Mouse (Mus musculus): ENCODE data around the gene Prtn3. TPM values are rescaled to one million over a fixed set of nuclear protein-coding genes. Genes with fewer than 3 reads are reported as not detected.

The Prtn3 gene
- polyA plus RNA-seq, 1 experiment from 2014 or later, result 13.3 TPM

- peak overlapping the region; percentile 83 for H3K9ac ChIP-seq (ENCODE audit: low read length)
- H3K4me1 ChIP-seq (replicated peaks; ENCODE audit: control insufficient read depth, insufficient read depth, low read length), result peaks cover 39% of the 10 kb centered on the region
- H3K27me3 ChIP-seq (ENCODE audit: control insufficient read depth, insufficient read depth, low read length), result no peaks in the 10 kb centered on the region
- no peaks in the 10 kb centered on the region for H3K9me3 ChIP-seq (ENCODE audit: control insufficient read depth, low read length)
- peak overlapping the region; percentile 100 for H3K27ac ChIP-seq (ENCODE audit: low read depth, low read length)
- WGBS, result 1% methylated on average over 15 of the region's 15 CpGs
- DNase-seq (ENCODE audit: low spot score) (peak; percentile 92), ATAC-seq (replicated peaks; ENCODE audit: low FRiP score) (peak; percentile 34)
- H3K4me3 ChIP-seq (ENCODE audit: low read depth, low read length), result peak overlapping the region; percentile 98
- no peaks in the 10 kb centered on the region; the same call in 1 of the 2 replicates for H3K36me3 ChIP-seq (ENCODE audit: control insufficient read depth, insufficient read depth, low read length)
- H3K4me2 ChIP-seq (ENCODE audit: low read depth, low read length, severe bottlenecking), result peak overlapping the region; percentile 87
Observed at GRCm38 (mm10) chr10:79853392-79853791, 20.9 kb upstream of the Prtn3 start.

- ATAC-seq (replicated peaks; ENCODE audit: low FRiP score) (peak; percentile 92), DNase-seq (ENCODE audit: low spot score) (peak; percentile 100)
- peak within 1 kb of the TSS; percentile 98 for H3K9ac ChIP-seq (ENCODE audit: low read length)
- peak within 1 kb of the TSS; percentile 88 for H3K4me2 ChIP-seq (ENCODE audit: low read depth, low read length, severe bottlenecking)
- H3K27ac ChIP-seq (ENCODE audit: low read depth, low read length), result peak within 1 kb of the TSS; percentile 100
- peak within 1 kb of the TSS; percentile 98 for H3K4me3 ChIP-seq (ENCODE audit: low read depth, low read length)
- WGBS, result under 1% methylated on average over 75 of the region's 75 CpGs
- peaks cover 39% of the 10 kb centered on the region for H3K4me1 ChIP-seq (replicated peaks; ENCODE audit: control insufficient read depth, insufficient read depth, low read length)
- H3K9me3 ChIP-seq (ENCODE audit: control insufficient read depth, low read length), result no peaks in the 10 kb centered on the region
- H3K36me3 ChIP-seq (ENCODE audit: control insufficient read depth, insufficient read depth, low read length), result peaks cover under 1% of the 10 kb centered on the region; the same call in 1 of the 2 replicates
- H3K27me3 ChIP-seq (ENCODE audit: control insufficient read depth, insufficient read depth, low read length), result no peaks in the 10 kb centered on the region
Observed at GRCm38 (mm10) chr10:79853860-79854795, 20.1 kb upstream of the Prtn3 start, which contains the start of gene Ptbp1. Gene Ptbp1, plus strand, starts transcription at chr10:79854427.

GRCm38 (mm10) chr10:79854801-79855541 is 19.3 kb upstream of the Prtn3 start:
- peak overlapping the region; percentile 98 for H3K9ac ChIP-seq (ENCODE audit: low read length)
- peaks cover 39% of the 10 kb centered on the region for H3K4me1 ChIP-seq (replicated peaks; ENCODE audit: control insufficient read depth, insufficient read depth, low read length)
- no peaks in the 10 kb centered on the region for H3K9me3 ChIP-seq (ENCODE audit: control insufficient read depth, low read length)
- H3K27ac ChIP-seq (ENCODE audit: low read depth, low read length), result peak overlapping the region; percentile 100
- WGBS, result under 1% methylated on average over 82 of the region's 83 CpGs
- H3K4me2 ChIP-seq (ENCODE audit: low read depth, low read length, severe bottlenecking), result peak overlapping the region; percentile 88
- H3K27me3 ChIP-seq (ENCODE audit: control insufficient read depth, insufficient read depth, low read length), result no peaks in the 10 kb centered on the region
- peak overlapping the region; percentile 98 for H3K4me3 ChIP-seq (ENCODE audit: low read depth, low read length)
- H3K36me3 ChIP-seq (ENCODE audit: control insufficient read depth, insufficient read depth, low read length), result peaks cover 8% of the 10 kb centered on the region; the same call in 1 of the 2 replicates
- peak; percentile 53 for ATAC-seq (replicated peaks; ENCODE audit: low FRiP score)
- DNase-seq (ENCODE audit: low spot score), result peak; percentile 91

DNA sequence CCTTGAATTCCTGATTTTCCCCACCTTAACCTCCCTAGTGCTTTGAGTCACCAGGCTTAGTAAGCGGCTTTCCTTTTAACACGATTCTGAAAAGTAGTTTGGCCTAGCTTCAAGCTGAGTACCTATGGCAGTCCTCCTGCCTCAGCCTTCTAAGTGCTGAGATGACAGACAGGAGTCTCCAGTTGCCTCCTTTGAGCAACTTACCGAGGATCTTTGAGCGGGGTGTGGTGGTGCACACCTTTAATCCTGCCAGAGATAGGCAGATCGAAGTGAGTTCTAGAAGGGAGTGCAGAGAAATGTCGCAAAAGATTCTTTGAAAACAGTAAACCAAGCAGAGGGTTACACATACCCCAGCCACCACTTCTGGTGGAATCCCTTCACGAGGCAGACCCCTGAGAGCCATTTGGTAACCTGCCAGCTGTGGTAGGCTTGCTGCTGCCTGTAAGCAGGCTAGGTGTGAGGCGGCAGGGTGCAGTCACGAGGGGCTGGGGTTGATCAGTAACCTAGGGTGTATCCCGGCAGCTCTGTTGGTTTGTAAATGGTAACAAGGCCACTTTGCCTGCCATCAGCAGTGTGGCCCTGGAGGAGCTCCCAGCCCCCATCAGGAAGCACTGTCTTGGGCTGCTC is 18.6 kb upstream of the Prtn3 start:
- DNase-seq (ENCODE audit: low spot score), result no peak
- WGBS, result 9% methylated on average over 10 of the region's 10 CpGs
- H3K27me3 ChIP-seq (ENCODE audit: control insufficient read depth, insufficient read depth, low read length), result no peaks in the 10 kb centered on the region
- peak overlapping the region; percentile 98 for H3K9ac ChIP-seq (ENCODE audit: low read length)
- H3K4me3 ChIP-seq (ENCODE audit: low read depth, low read length), result peak overlapping the region; percentile 98
- no peak for ATAC-seq (replicated peaks; ENCODE audit: low FRiP score)
- H3K4me1 ChIP-seq (replicated peaks; ENCODE audit: control insufficient read depth, insufficient read depth, low read length), result peaks cover 39% of the 10 kb centered on the region
- H3K27ac ChIP-seq (ENCODE audit: low read depth, low read length), result no peak overlapping the region
- H3K9me3 ChIP-seq (ENCODE audit: control insufficient read depth, low read length), result no peaks in the 10 kb centered on the region
- peaks cover 15% of the 10 kb centered on the region for H3K36me3 ChIP-seq (ENCODE audit: control insufficient read depth, insufficient read depth, low read length)
- H3K4me2 ChIP-seq (ENCODE audit: low read depth, low read length, severe bottlenecking), result peak overlapping the region; percentile 88

DNA sequence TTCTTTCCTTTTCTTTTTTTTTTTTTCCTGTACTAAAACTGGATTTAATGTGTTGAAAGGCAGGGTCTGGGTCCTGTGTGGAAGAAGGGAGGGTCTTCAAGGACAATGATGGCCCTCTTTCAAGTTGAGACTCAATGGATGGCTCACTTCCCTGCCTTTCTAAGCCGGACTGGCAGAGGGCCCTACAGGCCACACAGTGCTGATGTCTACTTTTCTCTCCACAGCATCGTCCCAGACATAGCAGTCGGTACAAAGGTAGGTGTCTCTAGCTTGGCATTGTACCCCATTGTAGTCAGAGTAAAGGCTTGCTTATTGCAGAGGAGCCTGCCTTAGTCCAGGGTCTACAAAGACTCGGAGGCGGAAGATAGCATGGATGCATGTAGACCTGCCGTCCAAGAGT is 18.0 kb upstream of the Prtn3 start:
- peak overlapping the region; percentile 88 for H3K4me2 ChIP-seq (ENCODE audit: low read depth, low read length, severe bottlenecking)
- H3K36me3 ChIP-seq (ENCODE audit: control insufficient read depth, insufficient read depth, low read length), result peaks cover 20% of the 10 kb centered on the region
- ATAC-seq (replicated peaks; ENCODE audit: low FRiP score), result no peak
- peak overlapping the region; percentile 98 for H3K9ac ChIP-seq (ENCODE audit: low read length)
- peaks cover 39% of the 10 kb centered on the region for H3K4me1 ChIP-seq (replicated peaks; ENCODE audit: control insufficient read depth, insufficient read depth, low read length)
- no peaks in the 10 kb centered on the region for H3K9me3 ChIP-seq (ENCODE audit: control insufficient read depth, low read length)
- WGBS, result 51% methylated on average over 6 of the region's 6 CpGs
- H3K27ac ChIP-seq (ENCODE audit: low read depth, low read length), result no peak overlapping the region
- no peaks in the 10 kb centered on the region for H3K27me3 ChIP-seq (ENCODE audit: control insufficient read depth, insufficient read depth, low read length)
- peak overlapping the region; percentile 98 for H3K4me3 ChIP-seq (ENCODE audit: low read depth, low read length)
- DNase-seq (ENCODE audit: low spot score), result no peak

DNA sequence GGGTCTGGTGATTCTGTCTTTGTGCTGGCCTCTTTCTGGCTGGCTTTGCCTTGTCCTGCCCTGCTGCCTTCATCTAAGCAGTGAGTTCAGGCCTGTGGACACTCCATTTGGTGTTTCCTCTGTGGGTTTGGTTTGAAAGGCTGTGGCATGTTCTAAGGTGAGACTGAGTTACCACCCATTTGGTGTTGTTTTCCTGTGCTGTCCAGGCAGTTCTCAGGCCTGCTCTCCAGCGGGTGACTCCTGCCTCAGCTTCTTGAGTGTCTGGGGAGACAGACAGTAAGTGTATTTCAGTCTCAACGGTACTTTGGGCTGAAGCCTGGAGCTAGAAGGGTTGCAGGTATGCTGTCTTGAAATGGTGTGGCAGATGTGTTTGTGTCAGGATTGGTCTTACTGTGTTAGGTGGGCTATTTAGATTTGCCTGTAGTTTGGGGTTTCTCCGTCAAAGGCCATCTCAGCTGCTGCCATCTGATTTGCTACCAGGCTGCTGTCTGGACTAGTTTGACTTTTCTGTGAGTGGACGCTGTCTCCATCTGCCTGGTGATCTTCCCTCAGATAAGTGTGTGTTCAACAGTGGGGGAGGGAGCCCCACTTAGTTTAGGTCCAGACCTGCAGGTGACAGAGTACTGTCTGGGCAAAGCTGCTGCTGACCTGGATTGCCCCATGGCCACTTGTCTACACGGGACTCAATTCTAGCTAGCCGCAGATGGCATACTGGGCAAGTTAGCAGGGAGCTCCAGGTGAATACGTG is 17.4 kb upstream of the Prtn3 start:
- H3K9me3 ChIP-seq (ENCODE audit: control insufficient read depth, low read length), result no peaks in the 10 kb centered on the region
- ATAC-seq (replicated peaks; ENCODE audit: low FRiP score) (no peak), DNase-seq (ENCODE audit: low spot score) (no peak)
- H3K9ac ChIP-seq (ENCODE audit: low read length), result peak overlapping the region; percentile 98
- peak overlapping the region; percentile 88 for H3K4me2 ChIP-seq (ENCODE audit: low read depth, low read length, severe bottlenecking)
- WGBS, result 75% methylated on average over 7 of the region's 7 CpGs
- H3K36me3 ChIP-seq (ENCODE audit: control insufficient read depth, insufficient read depth, low read length), result peaks cover 22% of the 10 kb centered on the region
- peak overlapping the region; percentile 98 for H3K4me3 ChIP-seq (ENCODE audit: low read depth, low read length)
- H3K27ac ChIP-seq (ENCODE audit: low read depth, low read length), result no peak overlapping the region
- H3K27me3 ChIP-seq (ENCODE audit: control insufficient read depth, insufficient read depth, low read length), result no peaks in the 10 kb centered on the region
- H3K4me1 ChIP-seq (replicated peaks; ENCODE audit: control insufficient read depth, insufficient read depth, low read length), result peaks cover 36% of the 10 kb centered on the region

DNA sequence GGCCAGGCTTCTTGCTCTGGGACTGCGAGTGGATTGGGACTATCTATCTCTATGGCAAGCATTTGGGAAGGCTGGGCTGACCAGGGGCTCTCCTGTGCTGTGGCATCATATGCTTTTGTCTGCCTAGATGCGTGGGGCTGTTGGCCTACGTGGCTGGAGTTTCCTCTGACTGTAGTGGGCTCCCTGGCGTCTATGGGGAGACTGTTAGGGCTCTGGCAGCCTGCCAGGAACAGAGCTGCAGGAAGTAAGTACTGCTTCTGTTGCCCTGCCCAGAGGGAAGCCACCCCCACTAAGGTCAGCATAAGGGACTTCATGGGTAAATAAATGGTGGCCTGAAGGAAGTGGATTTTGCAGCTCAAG is 16.8 kb upstream of the Prtn3 start:
- no peak for ATAC-seq (replicated peaks; ENCODE audit: low FRiP score)
- no peak overlapping the region; the same call in 1 of the 2 replicates for H3K9ac ChIP-seq (ENCODE audit: low read length)
- H3K4me3 ChIP-seq (ENCODE audit: low read depth, low read length), result peak overlapping the region; percentile 98
- no peak for DNase-seq (ENCODE audit: low spot score)
- peak overlapping the region; percentile 88 for H3K4me2 ChIP-seq (ENCODE audit: low read depth, low read length, severe bottlenecking)
- peaks cover 30% of the 10 kb centered on the region for H3K4me1 ChIP-seq (replicated peaks; ENCODE audit: control insufficient read depth, insufficient read depth, low read length)
- H3K36me3 ChIP-seq (ENCODE audit: control insufficient read depth, insufficient read depth, low read length), result peaks cover 27% of the 10 kb centered on the region
- no peaks in the 10 kb centered on the region for H3K27me3 ChIP-seq (ENCODE audit: control insufficient read depth, insufficient read depth, low read length)
- H3K27ac ChIP-seq (ENCODE audit: low read depth, low read length), result no peak overlapping the region
- WGBS, result 65% methylated on average over 4 of the region's 4 CpGs
- no peaks in the 10 kb centered on the region for H3K9me3 ChIP-seq (ENCODE audit: control insufficient read depth, low read length)

Data from forebrain, embryonic 11.5 days (tissue).